Mouse (Mus musculus): ENCODE data around the gene Sh3pxd2a.

Gene Sh3pxd2a

GRCm38 (mm10) chr19:47304170-47304745, 159.9 kb downstream of the Sh3pxd2a start:
- DNase-seq = no peak

- no peak for DNase-seq
Measured at GRCm38 (mm10) chr19:47303128-47303527, 161.1 kb downstream of the Sh3pxd2a start.

- DNase-seq = no peak
Measured at GRCm38 (mm10) chr19:47302191-47302852, 161.9 kb downstream of the Sh3pxd2a start.

- no peak for DNase-seq
Measured at GRCm38 (mm10) chr19:47301303-47302190, 162.7 kb downstream of the Sh3pxd2a start.

GRCm38 (mm10) chr19:47298100-47298499, 166.1 kb downstream of the Sh3pxd2a start:
- no peak for DNase-seq

- DNase-seq = no peak
Measured at GRCm38 (mm10) chr19:47292451-47292951, 171.7 kb downstream of the Sh3pxd2a start.

GRCm38 (mm10) chr19:47291307-47292080, 172.7 kb downstream of the Sh3pxd2a start:
- no peak for DNase-seq

GRCm38 (mm10) chr19:47286886-47287450, 177.2 kb downstream of the Sh3pxd2a start:
- DNase-seq = no peak

GRCm38 (mm10) chr19:47285581-47285980, 178.6 kb downstream of the Sh3pxd2a start:
- no peak for DNase-seq

GRCm38 (mm10) chr19:47282688-47283215, 181.4 kb downstream of the Sh3pxd2a start:
- no peak for DNase-seq

GRCm38 (mm10) chr19:47282050-47282454, 182.1 kb downstream of the Sh3pxd2a start:
- DNase-seq = no peak

GRCm38 (mm10) chr19:47280894-47281293, 183.3 kb downstream of the Sh3pxd2a start:
- DNase-seq = no peak

GRCm38 (mm10) chr19:47279788-47280532, 184.2 kb downstream of the Sh3pxd2a start:
- peak; percentile 83 for DNase-seq

- DNase-seq = no peak
Measured at GRCm38 (mm10) chr19:47279372-47279771, 184.8 kb downstream of the Sh3pxd2a start.

- peak; percentile 59 for DNase-seq
Measured at GRCm38 (mm10) chr19:47276730-47277129, 187.5 kb downstream of the Sh3pxd2a start.

GRCm38 (mm10) chr19:47270520-47270919, 193.7 kb downstream of the Sh3pxd2a start:
- DNase-seq = no peak

- DNase-seq = no peak
Measured at GRCm38 (mm10) chr19:47269729-47270128, 194.5 kb downstream of the Sh3pxd2a start.

GRCm38 (mm10) chr19:47267066-47267465, 197.1 kb downstream of the Sh3pxd2a start:
- DNase-seq = no peak

GRCm38 (mm10) chr19:47266070-47266801, 198.0 kb downstream of the Sh3pxd2a start:
- no peak for DNase-seq

GRCm38 (mm10) chr19:47264322-47265092, 199.7 kb downstream of the Sh3pxd2a start:
- peak; percentile 79 for DNase-seq
